Mouse (Mus musculus): ENCODE results near the gene Usp48. TPM values are rescaled to one million over a fixed set of nuclear protein-coding genes. Genes with fewer than 3 reads are reported as not detected.
A peak's percentile ranks its signal among the peaks of the same experiment; 100 is the strongest.

The Usp48 gene
- polyA plus RNA-seq, 1 experiment: 14.6 TPM

GRCm38 (mm10) chr4:137643459-137643858 lies 49.9 kb downstream of the Usp48 start:
- H3K79me2 ChIP-seq (ENCODE audit: control insufficient read depth, insufficient read depth): peaks cover 13% of the 10 kb centered on the region
- peaks cover 7% of the 10 kb centered on the region for H3K79me3 ChIP-seq (ENCODE audit: low read depth)
- H3K4me3 ChIP-seq (ENCODE audit: insufficient read depth, poor library complexity, severe bottlenecking): no peak overlapping the region
- H3K27me3 ChIP-seq (ENCODE audit: control insufficient read depth, insufficient read depth, insufficient read length): no peaks in the 10 kb centered on the region
- no peak overlapping the region for H3ac ChIP-seq (ENCODE audit: control insufficient read depth, insufficient read length, low read depth)
- TF ChIP-seq FOSL1 (IDR thresholded peaks at IDR 0.05; ENCODE audit: insufficient read depth, low read length, poor library complexity, severe bottlenecking) (peak; percentile 48), MAX (IDR thresholded peaks at IDR 0.05) (no peak)
- peaks cover 63% of the 10 kb centered on the region for H3K36me3 ChIP-seq (ENCODE audit: control insufficient read depth, insufficient read depth)

- H3K27me3 ChIP-seq (ENCODE audit: control insufficient read depth, insufficient read depth, insufficient read length): no peaks in the 10 kb centered on the region
- H3K79me3 ChIP-seq (ENCODE audit: low read depth): peaks cover 7% of the 10 kb centered on the region
- TF ChIP-seq MYOG (IDR thresholded peaks at IDR 0.05; ENCODE audit: control insufficient read depth, extremely low read depth, insufficient read length): no peak
- TF ChIP-seq MAX (IDR thresholded peaks at IDR 0.05): no peak
- no peak for TF ChIP-seq CEBPB (IDR thresholded peaks at IDR 0.05; ENCODE audit: low read depth)
- TF ChIP-seq MYOD1 (IDR thresholded peaks at IDR 0.05; ENCODE audit: control insufficient read depth, insufficient read length, low read depth): no peak
- TF ChIP-seq FOSL1 (IDR thresholded peaks at IDR 0.05; ENCODE audit: insufficient read depth, low read length, poor library complexity, severe bottlenecking): no peak
- no peak for TF ChIP-seq CTCF (IDR thresholded peaks at IDR 0.05; ENCODE audit: control insufficient read depth, insufficient read depth, insufficient read length)
- no peak for TF ChIP-seq USF1 (IDR thresholded peaks at IDR 0.05; ENCODE audit: low read depth)
- H3ac ChIP-seq (ENCODE audit: control insufficient read depth, insufficient read length, low read depth): no peak overlapping the region
- H3K79me2 ChIP-seq (ENCODE audit: control insufficient read depth, insufficient read depth): peaks cover 13% of the 10 kb centered on the region
- H3K4me3 ChIP-seq (ENCODE audit: insufficient read depth, poor library complexity, severe bottlenecking): no peak overlapping the region
- H3K36me3 ChIP-seq (ENCODE audit: control insufficient read depth, insufficient read depth): peaks cover 67% of the 10 kb centered on the region
Observed at GRCm38 (mm10) chr4:137646262-137646661, 52.7 kb downstream of the Usp48 start.

GRCm38 (mm10) chr4:137647648-137648047 lies 54.1 kb downstream of the Usp48 start:
- H3K79me3 ChIP-seq (ENCODE audit: low read depth): peaks cover 7% of the 10 kb centered on the region
- no peaks in the 10 kb centered on the region for H3K27me3 ChIP-seq (ENCODE audit: control insufficient read depth, insufficient read depth, insufficient read length)
- no peak overlapping the region for H3K4me3 ChIP-seq (ENCODE audit: insufficient read depth, poor library complexity, severe bottlenecking)
- no peak overlapping the region for H3ac ChIP-seq (ENCODE audit: control insufficient read depth, insufficient read length, low read depth)
- H3K36me3 ChIP-seq (ENCODE audit: control insufficient read depth, insufficient read depth): peaks cover 79% of the 10 kb centered on the region
- peaks cover 9% of the 10 kb centered on the region for H3K79me2 ChIP-seq (ENCODE audit: control insufficient read depth, insufficient read depth)
- TF ChIP-seq MYOD1 (IDR thresholded peaks at IDR 0.05; ENCODE audit: control insufficient read depth, insufficient read length, low read depth) (peak; percentile 35), MAX (IDR thresholded peaks at IDR 0.05) (no peak), USF1 (IDR thresholded peaks at IDR 0.05; ENCODE audit: low read depth) (no peak), CTCF (IDR thresholded peaks at IDR 0.05; ENCODE audit: control insufficient read depth, insufficient read depth, insufficient read length) (no peak)

- H3K4me3 ChIP-seq (ENCODE audit: insufficient read depth, poor library complexity, severe bottlenecking): no peak overlapping the region
- H3K79me2 ChIP-seq (ENCODE audit: control insufficient read depth, insufficient read depth): peaks cover 3% of the 10 kb centered on the region
- H3K79me3 ChIP-seq (ENCODE audit: low read depth): peaks cover 3% of the 10 kb centered on the region
- H3K27me3 ChIP-seq (ENCODE audit: control insufficient read depth, insufficient read depth, insufficient read length): no peaks in the 10 kb centered on the region
- H3K36me3 ChIP-seq (ENCODE audit: control insufficient read depth, insufficient read depth): peaks cover 79% of the 10 kb centered on the region
- TF ChIP-seq CTCF (IDR thresholded peaks at IDR 0.05; ENCODE audit: control insufficient read depth, insufficient read depth, insufficient read length) (no peak), FOSL1 (IDR thresholded peaks at IDR 0.05; ENCODE audit: insufficient read depth, low read length, poor library complexity, severe bottlenecking) (no peak), MYOD1 (IDR thresholded peaks at IDR 0.05; ENCODE audit: control insufficient read depth, insufficient read length, low read depth) (no peak), MAX (IDR thresholded peaks at IDR 0.05) (no peak)
- no peak overlapping the region for H3ac ChIP-seq (ENCODE audit: control insufficient read depth, insufficient read length, low read depth)
Observed at GRCm38 (mm10) chr4:137648230-137648629, 54.7 kb downstream of the Usp48 start.

GRCm38 (mm10) chr4:137650912-137651311 lies 57.4 kb downstream of the Usp48 start:
- Histone ChIP-seq H3K4me3 (ENCODE audit: insufficient read depth, poor library complexity, severe bottlenecking) (no peak overlapping the region), H3K79me2 (ENCODE audit: control insufficient read depth, insufficient read depth) (no peaks in the 10 kb centered on the region), H3ac (ENCODE audit: control insufficient read depth, insufficient read length, low read depth) (no peak overlapping the region), H3K36me3 (ENCODE audit: control insufficient read depth, insufficient read depth) (peaks cover 72% of the 10 kb centered on the region), H3K79me3 (ENCODE audit: low read depth) (no peaks in the 10 kb centered on the region), H3K27me3 (ENCODE audit: control insufficient read depth, insufficient read depth, insufficient read length) (no peaks in the 10 kb centered on the region)
- TF ChIP-seq CTCF (IDR thresholded peaks at IDR 0.05; ENCODE audit: control insufficient read depth, insufficient read depth, insufficient read length) (no peak), USF1 (IDR thresholded peaks at IDR 0.05; ENCODE audit: low read depth) (no peak), MYOD1 (IDR thresholded peaks at IDR 0.05; ENCODE audit: control insufficient read depth, insufficient read length, low read depth) (no peak), MYOG (IDR thresholded peaks at IDR 0.05; ENCODE audit: control insufficient read depth, extremely low read depth, insufficient read length) (no peak), FOSL1 (IDR thresholded peaks at IDR 0.05; ENCODE audit: insufficient read depth, low read length, poor library complexity, severe bottlenecking) (no peak), MAX (IDR thresholded peaks at IDR 0.05) (no peak), CEBPB (IDR thresholded peaks at IDR 0.05; ENCODE audit: low read depth) (no peak)

GRCm38 (mm10) chr4:137652835-137653346 lies 59.3 kb downstream of the Usp48 start:
- Histone ChIP-seq H3K27me3 (ENCODE audit: control insufficient read depth, insufficient read depth, insufficient read length) (no peaks in the 10 kb centered on the region), H3K36me3 (ENCODE audit: control insufficient read depth, insufficient read depth) (peaks cover 62% of the 10 kb centered on the region), H3ac (ENCODE audit: control insufficient read depth, insufficient read length, low read depth) (no peak overlapping the region), H3K79me2 (ENCODE audit: control insufficient read depth, insufficient read depth) (no peaks in the 10 kb centered on the region), H3K4me3 (ENCODE audit: insufficient read depth, poor library complexity, severe bottlenecking) (no peak overlapping the region), H3K79me3 (ENCODE audit: low read depth) (no peaks in the 10 kb centered on the region)
- TF ChIP-seq MYOG (IDR thresholded peaks at IDR 0.05; ENCODE audit: control insufficient read depth, extremely low read depth, insufficient read length) (no peak), USF1 (IDR thresholded peaks at IDR 0.05; ENCODE audit: low read depth) (no peak)
